Mouse (Mus musculus) erythroblast, embryonic 14.5 days (primary cell): ENCODE results near the gene Plekho1.

ENCODE experiments used
- GATA1 ChIP-seq: IDR thresholded peaks from 2 replicates; pipeline ENCODE4 v1.6.1; 2012; ENCODE audit warnings: low read length, inconsistent platforms, mixed read lengths
- TAL1 ChIP-seq: IDR thresholded peaks from 3 replicates; pipeline ENCODE4 v1.6.1; 2012; ENCODE audit warnings: low read length, inconsistent platforms, mixed read lengths

- TF ChIP-seq TAL1: no peak
- no peak for TF ChIP-seq GATA1
Observed at GRCm38 (mm10) chr3:95965518-95966451, 30.0 kb downstream of the Plekho1 start.
